Mouse (Mus musculus) midbrain, postnatal 0 days (tissue): Measurements from ENCODE around the gene Olfr1143. TPM values are rescaled to one million over a fixed set of nuclear protein-coding genes. Genes with fewer than 3 reads are reported as not detected.

Source experiments
- ATAC-seq: fragments of 200-750 bp; cut with Nextera tagmentation; 2 replicates; pipeline ENCODE4 v1.8.0; 2017; ENCODE audit warnings: moderate number of reproducible peaks, mild to moderate bottlenecking, moderate TSS enrichment, moderate library complexity; ENCODE audit not compliant: low FRiP score
- DNase-seq: peaks from one replicate; pipeline ENCODE4 v3.0.0-alpha.2; 2015; ENCODE audit warnings: low spot score
- H3K27ac ChIP-seq: fragments of 300-500 bp; sonication (generic); 2 replicates; pipeline ENCODE4 v1.5.1; 2014; ENCODE audit warnings: low read depth, mild to moderate bottlenecking, low read length, mixed read lengths
- H3K27me3 ChIP-seq: fragments of 300-500 bp; sonication (generic); 2 replicates; pipeline ENCODE4 v1.6.1; 2014; ENCODE audit warnings: low read length, control low read depth, mixed read lengths; ENCODE audit not compliant: insufficient read depth
- H3K36me3 ChIP-seq: fragments of 300-500 bp; sonication (generic); 2 replicates; pipeline ENCODE4 v1.6.1; 2014; ENCODE audit warnings: low read length, control low read depth, mixed read lengths; ENCODE audit not compliant: insufficient read depth
- H3K4me1 ChIP-seq: fragments of 300-500 bp; sonication (generic); 2 replicates; pipeline ENCODE4 v1.6.1; 2014; ENCODE audit warnings: mild to moderate bottlenecking, control low read depth, antibody characterized with exemption, low read length, mixed read lengths; ENCODE audit not compliant: insufficient read depth
- H3K4me2 ChIP-seq: fragments of 300-500 bp; sonication (generic); 2 replicates; pipeline ENCODE4 v1.6.1; 2014; ENCODE audit warnings: low read depth, mild to moderate bottlenecking, low read length, mixed read lengths; ENCODE audit not compliant: poor library complexity, severe bottlenecking
- H3K4me3 ChIP-seq: fragments of 300-500 bp; sonication (generic); 2 replicates; pipeline ENCODE4 v1.5.1; 2014; ENCODE audit warnings: low read depth, mild to moderate bottlenecking, low read length, moderate library complexity
- H3K9ac ChIP-seq: fragments of 300-500 bp; sonication (generic); replicated peaks from 2 replicates; pipeline ENCODE4 v1.6.1; 2014; ENCODE audit warnings: mild to moderate bottlenecking, low read length, moderate library complexity, mixed read lengths; ENCODE audit not compliant: poor library complexity, severe bottlenecking
- H3K9me3 ChIP-seq: fragments of 300-500 bp; sonication (generic); 2 replicates; pipeline ENCODE4 v1.6.1; 2016; ENCODE audit warnings: low read length, control low read depth
- CTCF ChIP-seq: IDR thresholded peaks from 2 replicates; pipeline ENCODE4 v1.5.1; 2016; ENCODE audit warnings: antibody characterized with exemption, mild to moderate bottlenecking
- WGBS: fragments of 180-500 bp; shearing (Covaris S2); extraction: QIAGEN DNeasy Blood & Tissue Kit; methylation state at CpG from one replicate; pipeline ENCODE4 v1.1.7; 2014; 5-methylcytosine and 5-hydroxymethylcytosine counted together
- polyA plus RNA-seq: library from polyadenylated mRNA; unstranded; fragments of >200 nt; fragmentation: Nextera tagmentation; extraction: Ambion mirVana; gene quantifications from 2 replicates; pipeline ENCODE4 v1.2.1, GENCODE M21; 2015
- total RNA-seq: library from RNA; depleted of rRNA; stranded (reverse); fragments of >200 nt; gene quantifications from 2 replicates; pipeline ENCODE4 v1.2.3, GENCODE M21; 2014; rRNA removed

Olfr1143 gene
- total and polyA plus RNA-seq, 2 experiments from 2014 or later: not detected

GRCm38 (mm10) chr2:87843693-87844092 lies 43.3 kb downstream of the Olfr1143 start, which contains the start of gene Olfr1150-ps1:
Gene Olfr1150-ps1, plus strand, starts transcription at chr2:87843993.
- H3K4me2 ChIP-seq: no peak within 1 kb of the TSS
- no peak within 1 kb of the TSS for H3K4me3 ChIP-seq
- no peak within 1 kb of the TSS for H3K9ac ChIP-seq
- 77% methylated on average over 1 of the region's 1 CpGs for WGBS
- DNase-seq (no peak), ATAC-seq (no peak)
- H3K27me3 ChIP-seq: no peaks in the 10 kb centered on the region
- no peaks in the 10 kb centered on the region for H3K4me1 ChIP-seq
- no peak for TF ChIP-seq CTCF
- H3K27ac ChIP-seq: no peak within 1 kb of the TSS
- no peaks in the 10 kb centered on the region for H3K9me3 ChIP-seq
- H3K36me3 ChIP-seq: no peaks in the 10 kb centered on the region

Other genes starting within 250 kb of the Olfr1143 start
- not detected in 2 replicates for gene Olfr1129, start 226.7 kb upstream of the Olfr1143 start, total RNA-seq
- gene Olfr1129, start 226.7 kb upstream of the Olfr1143 start, polyA plus RNA-seq: not detected in 2 replicates
- not detected in 2 replicates for gene Olfr1130, start 194.4 kb upstream of the Olfr1143 start, total RNA-seq
- gene Olfr1130, start 194.4 kb upstream of the Olfr1143 start, polyA plus RNA-seq: not detected in 2 replicates
- gene Olfr1131, start 173.5 kb upstream of the Olfr1143 start, total RNA-seq: 0.38 TPM in 1 of 2 replicates, not detected in the other
- not detected in 2 replicates for gene Olfr1131, start 173.5 kb upstream of the Olfr1143 start, polyA plus RNA-seq
- gene Olfr1132, start 163.1 kb upstream of the Olfr1143 start, total RNA-seq: not detected in 2 replicates
- gene Olfr1132, start 163.1 kb upstream of the Olfr1143 start, polyA plus RNA-seq: not detected in 2 replicates
- gene Olfr1133, start 153.2 kb upstream of the Olfr1143 start, total RNA-seq: not detected in 2 replicates
- gene Olfr1133, start 153.2 kb upstream of the Olfr1143 start, polyA plus RNA-seq: not detected in 2 replicates
- not detected in 2 replicates for gene Olfr1134, start 142.1 kb upstream of the Olfr1143 start, total RNA-seq
- not detected in 2 replicates for gene Olfr1134, start 142.1 kb upstream of the Olfr1143 start, polyA plus RNA-seq
- not detected in 2 replicates for gene Olfr1135, start 126.9 kb upstream of the Olfr1143 start, total RNA-seq
- not detected in 2 replicates for gene Olfr1135, start 126.9 kb upstream of the Olfr1143 start, polyA plus RNA-seq
- not detected in 2 replicates for gene Olfr1136, start 106.6 kb upstream of the Olfr1143 start, total RNA-seq
- gene Olfr1136, start 106.6 kb upstream of the Olfr1143 start, polyA plus RNA-seq: not detected in 2 replicates
- not detected in 2 replicates for gene Olfr1137, start 87.4 kb upstream of the Olfr1143 start, total RNA-seq
- gene Olfr1137, start 87.4 kb upstream of the Olfr1143 start, polyA plus RNA-seq: not detected in 2 replicates
- not detected in 2 replicates for gene Olfr1138, start 60.6 kb upstream of the Olfr1143 start, total RNA-seq
- not detected in 2 replicates for gene Olfr1138, start 60.6 kb upstream of the Olfr1143 start, polyA plus RNA-seq
- not detected in 2 replicates for gene Olfr1140, start 56.8 kb upstream of the Olfr1143 start, total RNA-seq
- 0.16 TPM in 1 of 2 replicates, not detected in the other for gene Olfr1140, start 56.8 kb upstream of the Olfr1143 start, polyA plus RNA-seq
- not detected in 2 replicates for gene Olfr1141, start 46.6 kb upstream of the Olfr1143 start, total RNA-seq
- not detected in 2 replicates for gene Olfr1141, start 46.6 kb upstream of the Olfr1143 start, polyA plus RNA-seq
- not detected in 2 replicates for gene Olfr152, start 21.1 kb upstream of the Olfr1143 start, total RNA-seq
- gene Olfr152, start 21.1 kb upstream of the Olfr1143 start, polyA plus RNA-seq: not detected in 2 replicates
- gene Olfr1145, start 9.2 kb downstream of the Olfr1143 start, total RNA-seq: not detected in 2 replicates
- gene Olfr1145, start 9.2 kb downstream of the Olfr1143 start, polyA plus RNA-seq: not detected in 2 replicates
- gene Olfr1148, start 29.9 kb downstream of the Olfr1143 start, total RNA-seq: not detected in 2 replicates
- gene Olfr1148, start 29.9 kb downstream of the Olfr1143 start, polyA plus RNA-seq: not detected in 2 replicates
- gene Olfr1150-ps1, start 43.4 kb downstream of the Olfr1143 start, total RNA-seq: not detected in 2 replicates
- gene Olfr1150-ps1, start 43.4 kb downstream of the Olfr1143 start, polyA plus RNA-seq: not detected in 2 replicates
- gene Olfr1151, start 55.3 kb downstream of the Olfr1143 start, total RNA-seq: not detected in 2 replicates
- gene Olfr1151, start 55.3 kb downstream of the Olfr1143 start, polyA plus RNA-seq: not detected in 2 replicates
- gene Olfr1152, start 65.9 kb downstream of the Olfr1143 start, total RNA-seq: under 0.01 TPM in 1 of 2 replicates, not detected in the other
- gene Olfr1152, start 65.9 kb downstream of the Olfr1143 start, polyA plus RNA-seq: not detected in 2 replicates
- gene Olfr1153, start 94.4 kb downstream of the Olfr1143 start, total RNA-seq: not detected in 2 replicates
- not detected in 2 replicates for gene Olfr1153, start 94.4 kb downstream of the Olfr1143 start, polyA plus RNA-seq
- gene Olfr1154, start 104.6 kb downstream of the Olfr1143 start, total RNA-seq: not detected in 2 replicates
- gene Olfr1154, start 104.6 kb downstream of the Olfr1143 start, polyA plus RNA-seq: not detected in 2 replicates
- gene Olfr1155, start 144.5 kb downstream of the Olfr1143 start, total RNA-seq: not detected in 2 replicates
- not detected in 2 replicates for gene Olfr1155, start 144.5 kb downstream of the Olfr1143 start, polyA plus RNA-seq
- not detected in 2 replicates for gene Olfr1156, start 152.5 kb downstream of the Olfr1143 start, total RNA-seq
- gene Olfr1156, start 152.5 kb downstream of the Olfr1143 start, polyA plus RNA-seq: not detected in 2 replicates
- gene Olfr1157, start 167.7 kb downstream of the Olfr1143 start, total RNA-seq: not detected in 2 replicates
- not detected in 2 replicates for gene Olfr1157, start 167.7 kb downstream of the Olfr1143 start, polyA plus RNA-seq
- gene Olfr74, start 174.1 kb downstream of the Olfr1143 start, total RNA-seq: not detected in 2 replicates
- gene Olfr74, start 174.1 kb downstream of the Olfr1143 start, polyA plus RNA-seq: not detected in 2 replicates
- not detected in 2 replicates for gene Olfr1158, start 189.5 kb downstream of the Olfr1143 start, total RNA-seq
- gene Olfr1158, start 189.5 kb downstream of the Olfr1143 start, polyA plus RNA-seq: not detected in 2 replicates
- not detected in 2 replicates for gene Olfr1160, start 207.7 kb downstream of the Olfr1143 start, total RNA-seq
- gene Olfr1160, start 207.7 kb downstream of the Olfr1143 start, polyA plus RNA-seq: not detected in 2 replicates
- gene Olfr1161, start 222.2 kb downstream of the Olfr1143 start, total RNA-seq: not detected in 2 replicates
- gene Olfr1161, start 222.2 kb downstream of the Olfr1143 start, polyA plus RNA-seq: not detected in 2 replicates
- gene Olfr73, start 237.1 kb downstream of the Olfr1143 start, total RNA-seq: not detected in 2 replicates
- gene Olfr73, start 237.1 kb downstream of the Olfr1143 start, polyA plus RNA-seq: not detected in 2 replicates